Mouse (Mus musculus) limb, embryonic 14.5 days (tissue): ENCODE measurements at regions not wholly inside any gene's neighbourhood (a gene's known extent, or its start where the extent isn't known, plus 50 kb on each side); places are given as distances from the start of the nearest gene placed in this dataset.

Experiments used
- ATAC-seq: fragments of 200-750 bp; cut with Nextera tagmentation; 2 replicates; pipeline ENCODE4 v1.8.0; 2017; ENCODE audit warnings: low read depth, moderate number of reproducible peaks, moderate TSS enrichment; ENCODE audit not compliant: low FRiP score
- DNase-seq: peaks from one replicate; pipeline ENCODE4 v3.0.0-alpha.2; 2015; ENCODE audit warnings: low spot score
- H3K27ac ChIP-seq: fragments of 300-500 bp; sonication (generic); replicated peaks from 2 replicates; pipeline ENCODE4 v1.5.1; 2014; ENCODE audit warnings: low read depth, mild to moderate bottlenecking, low read length, moderate library complexity, mixed read lengths
- H3K27me3 ChIP-seq: fragments of 300-500 bp; sonication (generic); 2 replicates; pipeline ENCODE4 v1.6.1; 2014; ENCODE audit warnings: low read length, mixed read lengths; ENCODE audit not compliant: control insufficient read depth, insufficient read depth
- H3K36me3 ChIP-seq: fragments of 300-500 bp; sonication (generic); 2 replicates; pipeline ENCODE4 v1.6.1; 2014; ENCODE audit warnings: mild to moderate bottlenecking, low read length, moderate library complexity, mixed read lengths; ENCODE audit not compliant: control insufficient read depth, insufficient read depth
- H3K4me1 ChIP-seq: fragments of 300-500 bp; sonication (generic); 2 replicates; pipeline ENCODE4 v1.6.1; 2014; ENCODE audit warnings: antibody characterized with exemption, low read length, mixed read lengths; ENCODE audit not compliant: control insufficient read depth, insufficient read depth
- H3K4me2 ChIP-seq: fragments of 300-500 bp; sonication (generic); replicated peaks from 2 replicates; pipeline ENCODE4 v1.6.1; 2014; ENCODE audit warnings: low read depth, mild to moderate bottlenecking, low read length, moderate library complexity; ENCODE audit not compliant: severe bottlenecking
- H3K4me3 ChIP-seq: fragments of 300-500 bp; sonication (generic); replicated peaks from 2 replicates; pipeline ENCODE4 v1.5.1; 2014; ENCODE audit warnings: low read length
- H3K9ac ChIP-seq: fragments of 300-500 bp; sonication (generic); 2 replicates; pipeline ENCODE4 v1.6.1; 2014; ENCODE audit warnings: mild to moderate bottlenecking, low read depth, low read length, moderate library complexity; ENCODE audit not compliant: severe bottlenecking
- H3K9me3 ChIP-seq: fragments of 300-500 bp; sonication (generic); 2 replicates; pipeline ENCODE4 v1.6.1; 2016; ENCODE audit warnings: low read length; ENCODE audit not compliant: control insufficient read depth
- POLR2A ChIP-seq: fragments of 200-500 bp; IDR thresholded peaks from 2 replicates; pipeline ENCODE4 v1.8.0; 2012; ENCODE audit warnings: inconsistent platforms, mild to moderate bottlenecking, moderate library complexity, borderline replicate concordance; ENCODE audit not compliant: insufficient read depth, insufficient read length; ENCODE audit errors: extremely low read depth
- WGBS: fragments of 180-500 bp; shearing (Covaris S2); extraction: QIAGEN DNeasy Blood & Tissue Kit; methylation state at CpG from one replicate; pipeline ENCODE4 v1.1.7; 2014; 5-methylcytosine and 5-hydroxymethylcytosine counted together

GRCm38 (mm10) chr6:99930316-99930715 lies 204.1 kb upstream of the Prok2 start:
- TF ChIP-seq POLR2A: no peak
- DNase-seq: no peak
- Histone ChIP-seq H3K4me1 (peaks cover 4% of the 10 kb centered on the region; the same call in 1 of the 2 replicates), H3K9me3 (no peaks in the 10 kb centered on the region), H3K4me3 (no peak overlapping the region), H3K9ac (no peak overlapping the region), H3K27me3 (peaks cover 5% of the 10 kb centered on the region; the same call in 1 of the 2 replicates), H3K4me2 (no peak overlapping the region), H3K27ac (no peak overlapping the region), H3K36me3 (no peaks in the 10 kb centered on the region)
- WGBS: 84% methylated on average over 6 of the region's 6 CpGs
- no peak for ATAC-seq

- Histone ChIP-seq H3K4me3 (no peak overlapping the region), H3K4me1 (no peaks in the 10 kb centered on the region; the same call in 1 of the 2 replicates), H3K4me2 (no peak overlapping the region), H3K36me3 (no peaks in the 10 kb centered on the region), H3K27me3 (peaks cover 5% of the 10 kb centered on the region; the same call in 1 of the 2 replicates), H3K9ac (no peak overlapping the region), H3K9me3 (no peaks in the 10 kb centered on the region), H3K27ac (no peak overlapping the region)
- no peak for DNase-seq
- WGBS: 40% methylated on average over 10 of the region's 10 CpGs
- no peak for TF ChIP-seq POLR2A
- ATAC-seq: no peak
Observed at GRCm38 (mm10) chr6:99927933-99928555, 201.9 kb upstream of the Prok2 start.

GRCm38 (mm10) chr6:99924181-99924580 lies 198.0 kb upstream of the Prok2 start:
- DNase-seq (no peak), ATAC-seq (no peak)
- peaks cover 5% of the 10 kb centered on the region; the same call in 1 of the 2 replicates for H3K27me3 ChIP-seq

GRCm38 (mm10) chr6:99921966-99922365 lies 195.8 kb upstream of the Prok2 start:
- DNase-seq (peak; percentile 84), ATAC-seq (peak; percentile 68)
- peaks cover 3% of the 10 kb centered on the region; the same call in 1 of the 2 replicates for H3K4me1 ChIP-seq
- WGBS: 30% methylated on average over 5 of the region's 5 CpGs
- H3K9me3 ChIP-seq: no peaks in the 10 kb centered on the region
- no peak overlapping the region for H3K4me2 ChIP-seq
- no peak overlapping the region for H3K4me3 ChIP-seq
- H3K27ac ChIP-seq: no peak overlapping the region
- no peaks in the 10 kb centered on the region for H3K36me3 ChIP-seq
- TF ChIP-seq POLR2A: no peak
- 0 out of 2 replicates have a peak, but pooled peaks cover under 1% of the 10 kb centered on the region for H3K27me3 ChIP-seq
- no peak overlapping the region for H3K9ac ChIP-seq

More at GRCm38 (mm10) chr6:99924181-99924580, 198.0 kb upstream of the Prok2 start:
- Histone ChIP-seq H3K9ac (no peak overlapping the region), H3K4me1 (peaks cover 3% of the 10 kb centered on the region; the same call in 1 of the 2 replicates), H3K4me3 (no peak overlapping the region), H3K27ac (no peak overlapping the region), H3K9me3 (no peaks in the 10 kb centered on the region), H3K4me2 (no peak overlapping the region), H3K36me3 (no peaks in the 10 kb centered on the region)
- WGBS: 20% methylated on average over 8 of the region's 8 CpGs
- no peak for TF ChIP-seq POLR2A

- ATAC-seq (no peak), DNase-seq (no peak)
- peaks cover 3% of the 10 kb centered on the region; the same call in 1 of the 2 replicates for H3K4me1 ChIP-seq
- no peaks in the 10 kb centered on the region for H3K9me3 ChIP-seq
- TF ChIP-seq POLR2A: no peak
- H3K36me3 ChIP-seq: no peaks in the 10 kb centered on the region
- 76% methylated on average over 7 of the region's 7 CpGs for WGBS
- H3K9ac ChIP-seq: no peak overlapping the region
- H3K4me3 ChIP-seq: no peak overlapping the region
- H3K27ac ChIP-seq: no peak overlapping the region
- H3K27me3 ChIP-seq: no peaks in the 10 kb centered on the region
- H3K4me2 ChIP-seq: no peak overlapping the region
Observed at GRCm38 (mm10) chr6:99919816-99920562, 193.8 kb upstream of the Prok2 start.
